Mouse (Mus musculus) fibroblast of lung, adult 2 months (primary cell): Measurements from ENCODE around the gene Cdh1.
"Not testable (repeated sequence)": the region's sequence is repeated elsewhere in the genome, so short reads cannot be mapped to it uniquely, and the experiment has no call there.

Source experiments
- DNase-seq: peaks from one replicate; pipeline ENCODE4 v3.0.0-alpha.2; 2011; ENCODE audit warnings: low read depth

The Cdh1 gene

GRCm38 (mm10) chr8:106603131-106603819 lies at the start of gene Cdh1:
Gene Cdh1 (plus strand): TSS chr8:106603351.
- no peak for DNase-seq

GRCm38 (mm10) chr8:106554011-106554410 lies 49.1 kb upstream of the Cdh1 start:
- no peak for DNase-seq

- DNase-seq = no peak
Observed at GRCm38 (mm10) chr8:106556068-106556645, 47.0 kb upstream of the Cdh1 start.

- DNase-seq = no peak
Observed at GRCm38 (mm10) chr8:106559844-106560243, 43.3 kb upstream of the Cdh1 start.

- peak; percentile 27 for DNase-seq
Observed at GRCm38 (mm10) chr8:106561097-106561865, 41.9 kb upstream of the Cdh1 start.

GRCm38 (mm10) chr8:106563691-106564182 lies 39.4 kb upstream of the Cdh1 start:
- peak; percentile 54 for DNase-seq

- no peak for DNase-seq
Observed at GRCm38 (mm10) chr8:106569006-106569405, 34.1 kb upstream of the Cdh1 start.

- no peak for DNase-seq
Observed at GRCm38 (mm10) chr8:106570386-106570785, 32.8 kb upstream of the Cdh1 start.

- no peak for DNase-seq
Observed at GRCm38 (mm10) chr8:106571551-106572172, 31.5 kb upstream of the Cdh1 start.

- not testable (repeated sequence) for DNase-seq
Observed at GRCm38 (mm10) chr8:106572175-106572574, 31.0 kb upstream of the Cdh1 start.

GRCm38 (mm10) chr8:106573168-106573567 lies 30.0 kb upstream of the Cdh1 start, which contains the start of gene Gm10073:
Gene Gm10073 (minus strand): TSS chr8:106573461.
- not testable (repeated sequence) for DNase-seq

- DNase-seq = no peak
Observed at GRCm38 (mm10) chr8:106574283-106574682, 28.9 kb upstream of the Cdh1 start.

GRCm38 (mm10) chr8:106576849-106577555 lies 26.1 kb upstream of the Cdh1 start:
- no peak for DNase-seq

GRCm38 (mm10) chr8:106579510-106579909 lies 23.6 kb upstream of the Cdh1 start:
- DNase-seq = no peak

- DNase-seq = no peak
Observed at GRCm38 (mm10) chr8:106581344-106582088, 21.6 kb upstream of the Cdh1 start.

- no peak for DNase-seq
Observed at GRCm38 (mm10) chr8:106584942-106585670, 18.0 kb upstream of the Cdh1 start.

- DNase-seq = no peak
Observed at GRCm38 (mm10) chr8:106585671-106586037, 17.5 kb upstream of the Cdh1 start.

GRCm38 (mm10) chr8:106586896-106587295 lies 16.3 kb upstream of the Cdh1 start:
- no peak for DNase-seq

GRCm38 (mm10) chr8:106588443-106589431 lies 14.4 kb upstream of the Cdh1 start:
- DNase-seq = no peak
